Mouse (Mus musculus) forebrain, embryonic 11.5 days (tissue): Measurements from ENCODE around the gene Gm5105. TPM values are rescaled to one million over a fixed set of nuclear protein-coding genes. Genes with fewer than 3 reads are reported as not detected.

ENCODE experiments used
- ATAC-seq: fragments of 200-750 bp; cut with Nextera tagmentation; replicated peaks from 2 replicates; pipeline ENCODE4 v1.8.0; 2017; ENCODE audit warnings: moderate TSS enrichment; ENCODE audit not compliant: low FRiP score
- DNase-seq: peaks from one replicate; pipeline ENCODE4 v3.0.0-alpha.2; 2017; ENCODE audit warnings: low spot score
- H3K27ac ChIP-seq: fragments of 300-500 bp; sonication (generic); 2 replicates; pipeline ENCODE4 v1.5.1; 2014; ENCODE audit warnings: low read depth, low read length
- H3K27me3 ChIP-seq: fragments of 300-500 bp; sonication (generic); 2 replicates; pipeline ENCODE4 v1.6.1; 2014; ENCODE audit warnings: mild to moderate bottlenecking, low read length, mixed read lengths; ENCODE audit not compliant: control insufficient read depth, insufficient read depth
- H3K36me3 ChIP-seq: fragments of 300-500 bp; sonication (generic); 2 replicates; pipeline ENCODE4 v1.6.1; 2014; ENCODE audit warnings: mild to moderate bottlenecking, low read length, moderate library complexity, mixed read lengths; ENCODE audit not compliant: control insufficient read depth, insufficient read depth
- H3K4me1 ChIP-seq: fragments of 300-500 bp; sonication (generic); replicated peaks from 2 replicates; pipeline ENCODE4 v1.6.1; 2014; ENCODE audit warnings: low read length, mixed read lengths; ENCODE audit not compliant: control insufficient read depth, insufficient read depth
- H3K4me2 ChIP-seq: fragments of 300-500 bp; sonication (generic); 2 replicates; pipeline ENCODE4 v1.6.1; 2014; ENCODE audit warnings: low read depth, mild to moderate bottlenecking, low read length, moderate library complexity, mixed read lengths; ENCODE audit not compliant: severe bottlenecking
- H3K4me3 ChIP-seq: fragments of 300-500 bp; sonication (generic); 2 replicates; pipeline ENCODE4 v1.5.1; 2014; ENCODE audit warnings: low read depth, low read length
- H3K9ac ChIP-seq: fragments of 300-500 bp; sonication (generic); 2 replicates; pipeline ENCODE4 v1.6.1; 2014; ENCODE audit warnings: low read length
- H3K9me3 ChIP-seq: fragments of 300-500 bp; sonication (generic); 2 replicates; pipeline ENCODE4 v1.6.1; 2016; ENCODE audit warnings: low read length, mixed read lengths; ENCODE audit not compliant: control insufficient read depth
- WGBS: fragments of 180-500 bp; shearing (Covaris S2); extraction: QIAGEN DNeasy Blood & Tissue Kit; methylation state at CpG from one replicate; pipeline ENCODE4 v1.1.7; 2014; 5-methylcytosine and 5-hydroxymethylcytosine counted together
- polyA plus RNA-seq: library from polyadenylated mRNA; unstranded; fragments of >200 nt; fragmentation: Nextera tagmentation; extraction: Ambion mirVana; gene quantifications from 2 replicates; pipeline ENCODE4 v1.2.1, GENCODE M21; 2014

Gene Gm5105
- polyA plus RNA-seq, 1 experiment from 2014 or later = not detected

GRCm38 (mm10) chr3:138063731-138064329, 3.4 kb downstream of the Gm5105 start:
- Histone ChIP-seq H3K27me3 (no peaks in the 10 kb centered on the region), H3K4me3 (no peak overlapping the region), H3K4me2 (no peak overlapping the region), H3K4me1 (no peaks in the 10 kb centered on the region), H3K36me3 (no peaks in the 10 kb centered on the region), H3K9ac (no peak overlapping the region), H3K27ac (no peak overlapping the region), H3K9me3 (no peaks in the 10 kb centered on the region)
- DNase-seq (no peak), ATAC-seq (no peak)
- 78% methylated on average over 14 of the region's 14 CpGs for WGBS

GRCm38 (mm10) chr3:138062673-138063072, 4.5 kb downstream of the Gm5105 start:
- Histone ChIP-seq H3K4me3 (no peak overlapping the region), H3K4me2 (no peak overlapping the region), H3K36me3 (no peaks in the 10 kb centered on the region), H3K9ac (no peak overlapping the region), H3K27me3 (no peaks in the 10 kb centered on the region), H3K9me3 (no peaks in the 10 kb centered on the region), H3K4me1 (no peaks in the 10 kb centered on the region), H3K27ac (no peak overlapping the region)
- DNase-seq (no peak), ATAC-seq (no peak)
- 90% methylated on average over 4 of the region's 4 CpGs for WGBS

DNA sequence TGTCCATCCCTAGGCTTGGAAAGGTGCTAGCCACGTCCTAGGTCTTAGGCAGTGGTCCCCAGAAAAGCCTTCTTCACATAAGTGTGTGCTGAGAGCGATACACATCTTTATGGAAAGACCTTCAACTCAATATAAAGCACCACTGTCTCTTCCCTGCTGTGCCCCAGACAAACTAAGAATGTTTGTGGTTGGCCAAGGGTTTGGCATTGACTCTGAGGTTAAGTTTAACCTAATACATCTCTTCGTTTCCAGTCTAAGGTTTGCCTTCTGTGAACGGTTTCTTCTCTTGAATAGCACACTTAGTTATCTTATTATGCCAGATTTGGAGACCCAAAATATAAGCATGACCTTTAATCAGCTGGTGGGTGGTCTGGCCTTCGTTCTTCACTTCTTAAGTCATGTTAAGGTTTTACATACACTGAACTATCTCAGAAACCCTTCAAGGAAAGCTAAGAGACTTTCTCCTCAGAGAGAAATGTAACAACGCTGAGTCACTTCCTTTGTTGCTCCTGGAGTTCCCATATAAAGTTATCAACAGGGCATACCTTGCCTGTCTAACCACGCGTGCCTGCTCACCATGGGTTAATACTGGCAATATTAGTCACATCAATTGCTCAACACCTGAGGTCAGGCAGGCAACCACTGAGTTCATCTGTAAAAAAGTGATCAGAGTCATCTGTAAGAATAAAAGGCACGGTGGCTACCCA, 5.8 kb downstream of the Gm5105 start:
- DNase-seq (no peak), ATAC-seq (no peak)
- Histone ChIP-seq H3K27ac (no peak overlapping the region), H3K9me3 (no peaks in the 10 kb centered on the region), H3K4me3 (no peak overlapping the region), H3K9ac (no peak overlapping the region), H3K27me3 (no peaks in the 10 kb centered on the region), H3K36me3 (no peaks in the 10 kb centered on the region), H3K4me2 (no peak overlapping the region), H3K4me1 (no peaks in the 10 kb centered on the region)
- 92% methylated on average over 9 of the region's 9 CpGs for WGBS

DNA sequence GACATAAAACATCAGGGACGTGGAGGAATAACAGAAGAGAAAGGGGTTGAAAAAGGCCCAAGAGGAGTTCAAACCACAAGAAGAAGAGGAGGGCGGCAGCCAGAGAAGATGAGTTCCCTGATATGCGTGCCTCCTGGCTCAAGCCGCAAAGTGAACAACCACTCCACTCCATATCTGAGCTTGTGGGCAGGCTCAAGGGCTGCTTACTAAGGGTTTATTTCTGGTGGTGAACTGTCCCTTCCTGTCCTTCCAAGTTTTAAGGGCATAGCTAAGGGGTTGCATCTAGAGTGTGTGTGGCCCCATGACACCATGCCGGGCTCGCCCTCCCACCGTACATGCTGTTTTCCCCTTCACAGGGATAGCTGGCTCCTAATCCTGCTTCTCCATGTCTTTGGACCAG, 6.8 kb downstream of the Gm5105 start:
- no peak for DNase-seq
- no peak for ATAC-seq
- Histone ChIP-seq H3K4me3 (no peak overlapping the region), H3K9ac (no peak overlapping the region), H3K27me3 (no peaks in the 10 kb centered on the region), H3K4me1 (no peaks in the 10 kb centered on the region), H3K9me3 (no peaks in the 10 kb centered on the region), H3K4me2 (no peak overlapping the region), H3K27ac (no peak overlapping the region), H3K36me3 (no peaks in the 10 kb centered on the region)
- 94% methylated on average over 7 of the region's 7 CpGs for WGBS

GRCm38 (mm10) chr3:138058226-138058625, 9.0 kb downstream of the Gm5105 start:
- DNase-seq (no peak), ATAC-seq (no peak)
- Histone ChIP-seq H3K4me3 (no peak overlapping the region), H3K27me3 (no peaks in the 10 kb centered on the region), H3K9ac (no peak overlapping the region), H3K27ac (no peak overlapping the region), H3K4me1 (no peaks in the 10 kb centered on the region), H3K4me2 (no peak overlapping the region), H3K9me3 (no peaks in the 10 kb centered on the region), H3K36me3 (no peaks in the 10 kb centered on the region)
- WGBS = 50% methylated on average over 4 of the region's 4 CpGs

DNA sequence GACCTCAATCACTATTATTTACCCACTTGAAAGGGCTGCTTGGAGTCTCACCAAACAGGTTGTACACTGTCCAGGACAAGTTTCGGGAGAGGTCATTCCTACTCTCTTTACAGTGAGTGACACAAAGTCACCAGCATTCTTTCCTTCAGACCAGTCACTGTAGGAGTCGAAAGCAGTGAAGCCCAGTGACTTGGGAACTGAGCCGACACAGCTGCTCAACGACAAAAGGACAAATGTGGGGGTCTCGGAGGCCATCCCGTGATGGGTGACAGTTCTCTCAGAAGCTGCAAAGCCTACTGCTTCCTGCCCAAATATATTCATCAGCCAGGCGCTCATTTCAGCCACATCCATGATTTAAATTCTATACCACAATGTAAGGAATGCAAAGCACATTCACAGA, 10.2 kb downstream of the Gm5105 start:
- H3K9me3 ChIP-seq = no peaks in the 10 kb centered on the region
- H3K4me3 ChIP-seq = no peak overlapping the region
- H3K27ac ChIP-seq = no peak overlapping the region
- no peak for ATAC-seq
- no peaks in the 10 kb centered on the region for H3K27me3 ChIP-seq
- H3K4me2 ChIP-seq = no peak overlapping the region
- no peak overlapping the region for H3K9ac ChIP-seq
- no peak for DNase-seq
- 81% methylated on average over 7 of the region's 7 CpGs for WGBS
- no peaks in the 10 kb centered on the region for H3K36me3 ChIP-seq
- no peaks in the 10 kb centered on the region for H3K4me1 ChIP-seq

- Histone ChIP-seq H3K4me3 (no peak overlapping the region), H3K27ac (no peak overlapping the region), H3K27me3 (no peaks in the 10 kb centered on the region), H3K36me3 (no peaks in the 10 kb centered on the region), H3K4me1 (no peaks in the 10 kb centered on the region), H3K4me2 (no peak overlapping the region), H3K9me3 (no peaks in the 10 kb centered on the region), H3K9ac (no peak overlapping the region)
- DNase-seq = no peak
- 58% methylated on average over 4 of the region's 4 CpGs for WGBS
- ATAC-seq = no peak
Observed at GRCm38 (mm10) chr3:138053969-138054368, 13.2 kb downstream of the Gm5105 start.

GRCm38 (mm10) chr3:138051431-138051830, 15.8 kb downstream of the Gm5105 start:
- 81% methylated on average over 3 of the region's 3 CpGs for WGBS
- H3K4me2 ChIP-seq = no peak overlapping the region
- no peaks in the 10 kb centered on the region for H3K9me3 ChIP-seq
- H3K27me3 ChIP-seq = no peaks in the 10 kb centered on the region
- H3K4me3 ChIP-seq = no peak overlapping the region
- no peaks in the 10 kb centered on the region for H3K4me1 ChIP-seq
- H3K9ac ChIP-seq = no peak overlapping the region
- H3K36me3 ChIP-seq = no peaks in the 10 kb centered on the region
- ATAC-seq = no peak
- no peak for DNase-seq
- H3K27ac ChIP-seq = no peak overlapping the region

GRCm38 (mm10) chr3:138050772-138051171, 16.4 kb downstream of the Gm5105 start:
- no peak overlapping the region for H3K4me2 ChIP-seq
- no peaks in the 10 kb centered on the region for H3K36me3 ChIP-seq
- WGBS = 88% methylated on average over 11 of the region's 11 CpGs
- H3K27me3 ChIP-seq = no peaks in the 10 kb centered on the region
- no peak overlapping the region for H3K4me3 ChIP-seq
- H3K4me1 ChIP-seq = no peaks in the 10 kb centered on the region
- H3K9me3 ChIP-seq = no peaks in the 10 kb centered on the region
- no peak overlapping the region for H3K27ac ChIP-seq
- no peak for ATAC-seq
- DNase-seq = no peak
- H3K9ac ChIP-seq = no peak overlapping the region
